In the genomic region with DNA sequence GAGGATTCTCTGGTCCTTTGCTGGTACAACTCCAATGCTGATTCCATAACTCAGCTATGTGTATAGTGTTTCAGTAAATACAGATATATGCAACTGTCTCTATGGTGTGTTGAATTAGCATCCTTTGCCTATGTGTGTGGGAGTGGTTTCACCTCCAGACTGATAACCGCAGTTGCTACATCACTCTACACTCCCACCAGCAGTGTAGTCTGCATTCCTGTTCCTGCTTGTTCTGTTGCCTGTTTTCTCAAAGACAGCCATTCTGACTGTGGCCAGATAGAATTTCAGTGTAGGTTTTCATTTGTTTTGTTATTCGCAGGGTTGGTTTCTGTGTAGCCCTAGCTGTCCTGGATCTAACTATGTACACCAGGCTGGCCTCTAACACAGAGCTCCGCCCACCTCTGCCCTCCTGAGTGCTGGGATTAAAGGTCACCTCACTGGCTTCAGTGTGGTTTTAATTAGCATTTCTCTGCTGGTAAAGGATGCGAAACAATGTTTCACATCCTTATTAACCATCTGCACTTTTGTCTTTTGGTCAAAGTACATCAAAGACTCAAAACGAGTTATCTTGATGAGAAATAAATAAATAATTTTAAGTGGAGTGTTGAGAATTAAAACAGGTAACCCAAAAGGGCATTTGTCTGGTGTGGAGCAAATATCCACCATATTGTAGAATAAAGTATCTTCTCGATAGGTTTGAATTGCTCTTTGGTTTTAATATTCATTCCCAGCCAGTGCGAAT, we compare ENCODE assay signal across 16 mouse cellular contexts. TPM values are rescaled to one million over a fixed set of nuclear protein-coding genes. Genes with fewer than 3 reads are reported as not detected.
DNase-seq lines count a peak whose midpoint lies in the region; ATAC-seq lines count a peak whose summit lies in the region.
"Had no signal": no experiment of that assay in that cellular context is flagged by ENCODE, and none has a peak within 500 bp of the region (broad histone marks: within the 10 kb centered on the region; RNA-seq: fewer than 3 reads in every experiment).

No protein-coding gene starts in this region.

- H3K27ac ChIP-seq in kidney, embryonic 16.5 days (ENCODE audit: low read length), result no peak overlapping the region
- H3K27ac ChIP-seq in midbrain, embryonic 14.5 days (replicated peaks; ENCODE audit: low read depth, low read length), result no peak overlapping the region
- H3K27ac ChIP-seq: embryonic facial prominence, embryonic 12.5 days; heart, adult 2 months; hindbrain, embryonic 15.5 days; liver, embryonic 14.5 days; midbrain, embryonic 15.5 days had no signal

- no peak overlapping the region for H3K9ac ChIP-seq in kidney, embryonic 16.5 days (replicated peaks; ENCODE audit: low read length)
- no peak overlapping the region for H3K9ac ChIP-seq in midbrain, embryonic 14.5 days (replicated peaks; ENCODE audit: low read length)
- H3K9ac ChIP-seq: embryonic facial prominence, embryonic 12.5 days; hindbrain, embryonic 15.5 days; liver, embryonic 14.5 days; midbrain, embryonic 15.5 days had no signal

- H3K36me3 ChIP-seq in kidney, embryonic 16.5 days (ENCODE audit: insufficient read depth, low read length), result no peaks in the 10 kb centered on the region
- no peaks in the 10 kb centered on the region for H3K36me3 ChIP-seq in midbrain, embryonic 14.5 days (ENCODE audit: control insufficient read depth, insufficient read depth, low read length)
- H3K36me3 ChIP-seq: embryonic facial prominence, embryonic 12.5 days; hindbrain, embryonic 15.5 days; midbrain, embryonic 15.5 days had no signal

- ATAC-seq in kidney, embryonic 16.5 days (ENCODE audit: low FRiP score, low TSS enrichment), result no peak
- no peak for ATAC-seq in midbrain, embryonic 14.5 days (ENCODE audit: low FRiP score, low TSS enrichment)
- ATAC-seq: forebrain, embryonic 16.5 days; midbrain, embryonic 15.5 days had no signal

- H3K4me2 ChIP-seq in kidney, embryonic 16.5 days (replicated peaks; ENCODE audit: low read depth, low read length), result no peak overlapping the region
- H3K4me2 ChIP-seq in midbrain, embryonic 14.5 days (ENCODE audit: low read length), result no peak overlapping the region
- H3K4me2 ChIP-seq: embryonic facial prominence, embryonic 12.5 days; hindbrain, embryonic 15.5 days; midbrain, embryonic 15.5 days had no signal

- no peaks in the 10 kb centered on the region for H3K9me3 ChIP-seq in kidney, embryonic 16.5 days (ENCODE audit: low read length)
- H3K9me3 ChIP-seq in midbrain, embryonic 14.5 days (ENCODE audit: control insufficient read depth, low read length), result no peaks in the 10 kb centered on the region
- H3K9me3 ChIP-seq: embryonic facial prominence, embryonic 12.5 days; hindbrain, embryonic 15.5 days; midbrain, embryonic 15.5 days had no signal

- H3K27me3 ChIP-seq in kidney, embryonic 16.5 days (ENCODE audit: insufficient read depth, low read length), result no peaks in the 10 kb centered on the region
- H3K27me3 ChIP-seq in midbrain, embryonic 14.5 days (ENCODE audit: control insufficient read depth, insufficient read depth, low read length), result no peaks in the 10 kb centered on the region
- H3K27me3 ChIP-seq: embryonic facial prominence, embryonic 12.5 days; hindbrain, embryonic 15.5 days; midbrain, embryonic 15.5 days had no signal

- no peak overlapping the region for H3K4me3 ChIP-seq in kidney, embryonic 16.5 days (ENCODE audit: low read length)
- H3K4me3 ChIP-seq in midbrain, embryonic 14.5 days (replicated peaks; ENCODE audit: low read depth, low read length), result no peak overlapping the region
- H3K4me3 ChIP-seq: embryonic facial prominence, embryonic 12.5 days; heart, adult 2 months; hindbrain, embryonic 15.5 days; midbrain, embryonic 15.5 days had no signal

- peak; percentile 38 for DNase-seq in embryo, embryonic 10 days (ENCODE audit: low spot score)
- DNase-seq in embryo, embryonic 9.5 days (ENCODE audit: extremely low spot score), result no peak
- DNase-seq in kidney, adult 9 months, result peak; percentile 62
- DNase-seq in embryo, embryonic 11 days, result peak; percentile 7
- DNase-seq in kidney, postnatal 36 days, result peak; percentile 49 to 66
- no peak for DNase-seq in midbrain, embryonic 14.5 days
- no peak for DNase-seq in T-cell, adult 2 months (ENCODE audit: low spot score)
- DNase-seq: cerebellum, postnatal 10 days; heart, adult 2 months; thymus, adult 2 months had no signal

- H3K4me1 ChIP-seq in kidney, embryonic 16.5 days (ENCODE audit: insufficient read depth, low read length), result no peaks in the 10 kb centered on the region
- H3K4me1 ChIP-seq in midbrain, embryonic 14.5 days (ENCODE audit: control insufficient read depth, insufficient read depth, low read length), result no peaks in the 10 kb centered on the region
- H3K4me1 ChIP-seq: embryonic facial prominence, embryonic 12.5 days; hindbrain, embryonic 15.5 days; midbrain, embryonic 15.5 days had no signal

- WGBS in kidney, embryonic 16.5 days, result 72% methylated on average over 7 of the region's 7 CpGs
- WGBS in midbrain, embryonic 14.5 days, result 87% methylated on average over 7 of the region's 7 CpGs

RNA-seq across cellular contexts. Expression of gene Nlrc5, which starts 13.6 kb away (rescaled TPM):
- polyA plus RNA-seq in kidney, embryonic 16.5 days (2015; fragmentation: Nextera tagmentation; extraction: Ambion mirVana), result 0.15 TPM in 1 of 2 replicates, not detected in the other
- polyA plus RNA-seq in midbrain, embryonic 14.5 days (2014; fragmentation: Nextera tagmentation; extraction: Ambion mirVana), result 0.32 and 1.2 TPM in 2 replicates

Comparison
In these comparisons a context has a peak if more than half of its experiments do, and no peak if none do; other contexts are left out.
1. DNase-seq: peak in embryo, embryonic 10 days (single experiment), kidney, adult 9 months (single experiment), embryo, embryonic 11 days (single experiment) and kidney, postnatal 36 days (2 of 2); none in embryo, embryonic 9.5 days (single experiment), midbrain, embryonic 14.5 days (single experiment) and T-cell, adult 2 months (single experiment).